Mouse (Mus musculus): Measurements from ENCODE around the gene Cyp51. TPM values are rescaled to one million over a fixed set of nuclear protein-coding genes. Genes with fewer than 3 reads are reported as not detected.

Cyp51 gene
- polyA plus RNA-seq, 1 experiment: not detected

DNA sequence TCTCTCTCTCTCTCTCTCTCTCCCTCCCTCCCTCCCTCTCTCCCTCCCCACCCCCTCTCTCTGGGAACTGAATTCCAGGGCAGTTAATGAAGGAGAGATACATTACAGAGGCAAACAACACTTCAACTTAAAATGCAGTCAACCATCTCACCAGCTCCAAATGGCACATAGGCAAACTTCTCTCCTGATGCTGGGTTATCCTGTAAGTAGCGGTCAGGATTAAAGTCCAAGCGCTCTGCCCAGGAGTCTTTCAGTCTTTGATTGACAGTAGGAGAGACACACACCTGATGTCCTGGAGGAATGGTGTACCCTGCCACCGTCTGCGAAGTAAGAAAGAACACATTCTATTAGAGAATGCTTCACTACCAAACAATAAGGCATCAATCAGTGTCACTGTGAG, 18.2 kb downstream of the Cyp51 start:
- no peak for TF ChIP-seq POLR2A (IDR thresholded peaks at IDR 0.05; ENCODE audit: insufficient read depth, low read depth, low read length)
- no peak for TF ChIP-seq CTCF (IDR thresholded peaks at IDR 0.05; ENCODE audit: insufficient read depth, low read depth, low read length)
- 88% methylated on average over 4 of the region's 4 CpGs for WGBS
- Histone ChIP-seq H3K4me3 (ENCODE audit: insufficient read depth, low read depth, low read length) (no peak overlapping the region), H3K4me1 (ENCODE audit: control insufficient read depth, insufficient read depth, low read length) (peaks cover 2% of the 10 kb centered on the region), H3K27ac (ENCODE audit: insufficient read depth, low read depth, low read length) (no peak overlapping the region)

DNA sequence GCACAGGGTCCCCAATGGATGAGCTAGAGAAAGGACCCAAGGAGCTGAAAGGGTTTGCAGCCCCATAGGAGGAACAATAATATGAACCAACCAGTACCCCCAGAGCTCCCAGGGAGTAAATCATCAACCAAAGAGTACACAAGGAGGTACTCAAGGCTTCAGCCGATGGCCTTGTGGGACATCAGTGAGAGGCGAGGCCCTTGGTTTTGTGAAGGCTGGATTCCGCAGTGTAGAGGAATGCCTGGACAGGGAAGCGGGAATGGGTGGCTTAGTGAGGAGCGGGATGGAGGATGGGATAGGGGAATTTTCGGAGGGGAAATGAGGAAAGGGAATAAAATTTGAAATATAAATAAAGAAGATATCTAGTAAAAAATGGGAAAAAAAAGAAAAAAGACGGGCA, 19.6 kb downstream of the Cyp51 start:
- 96% methylated on average over 7 of the region's 7 CpGs for WGBS
- H3K27ac ChIP-seq (ENCODE audit: insufficient read depth, low read depth, low read length): no peak overlapping the region
- TF ChIP-seq POLR2A (IDR thresholded peaks at IDR 0.05; ENCODE audit: insufficient read depth, low read depth, low read length): no peak
- TF ChIP-seq CTCF (IDR thresholded peaks at IDR 0.05; ENCODE audit: insufficient read depth, low read depth, low read length): no peak
- no peak overlapping the region for H3K4me3 ChIP-seq (ENCODE audit: insufficient read depth, low read depth, low read length)
- H3K4me1 ChIP-seq (ENCODE audit: control insufficient read depth, insufficient read depth, low read length): peaks cover 2% of the 10 kb centered on the region

DNA sequence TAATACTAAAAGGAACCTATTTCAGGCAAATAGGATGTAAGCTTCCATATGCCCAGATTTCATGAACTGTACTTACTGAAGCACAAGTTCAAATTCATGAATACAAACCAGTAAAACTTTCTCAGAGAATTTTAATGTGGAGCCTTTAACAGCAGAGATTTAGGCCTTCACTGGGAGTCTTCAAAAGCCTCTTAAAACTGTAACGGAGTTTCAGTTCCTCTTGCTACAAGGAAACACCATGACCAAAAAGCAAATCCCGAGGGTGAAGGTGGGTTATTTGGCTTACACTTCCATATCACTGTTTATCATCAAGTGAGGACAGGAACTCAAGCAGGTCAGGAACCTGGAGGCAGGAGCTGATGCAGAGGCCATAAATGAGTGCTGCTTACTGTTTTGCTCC, 23.0 kb downstream of the Cyp51 start:
- Histone ChIP-seq H3K4me1 (ENCODE audit: control insufficient read depth, insufficient read depth, low read length) (no peaks in the 10 kb centered on the region), H3K27ac (ENCODE audit: insufficient read depth, low read depth, low read length) (no peak overlapping the region), H3K4me3 (ENCODE audit: insufficient read depth, low read depth, low read length) (no peak overlapping the region)
- TF ChIP-seq POLR2A (IDR thresholded peaks at IDR 0.05; ENCODE audit: insufficient read depth, low read depth, low read length): no peak
- TF ChIP-seq CTCF (IDR thresholded peaks at IDR 0.05; ENCODE audit: insufficient read depth, low read depth, low read length): no peak
- WGBS: 84% methylated on average over 2 of the region's 2 CpGs

DNA sequence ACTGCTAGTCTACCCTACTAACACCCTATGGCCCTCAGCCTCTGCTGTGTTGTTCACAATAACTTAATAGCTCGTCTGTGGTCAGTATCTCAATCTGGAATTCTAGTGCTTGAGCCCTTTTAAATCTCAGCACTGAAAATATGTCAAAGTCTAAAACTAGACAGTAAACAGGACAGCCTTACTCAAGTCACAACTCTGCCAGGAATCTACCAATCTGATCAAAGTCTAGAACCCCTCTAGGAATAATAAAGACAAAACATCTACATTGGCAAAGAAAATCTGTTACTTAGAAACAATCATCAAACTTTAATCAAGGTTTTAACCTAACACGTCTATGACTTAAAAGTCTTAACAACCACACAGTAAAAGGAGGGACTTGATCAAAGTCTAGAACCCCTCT, 23.7 kb downstream of the Cyp51 start:
- no peak overlapping the region for H3K27ac ChIP-seq (ENCODE audit: insufficient read depth, low read depth, low read length)
- TF ChIP-seq POLR2A (IDR thresholded peaks at IDR 0.05; ENCODE audit: insufficient read depth, low read depth, low read length) (no peak), CTCF (IDR thresholded peaks at IDR 0.05; ENCODE audit: insufficient read depth, low read depth, low read length) (no peak)
- no peak overlapping the region for H3K4me3 ChIP-seq (ENCODE audit: insufficient read depth, low read depth, low read length)
- 75% methylated on average over 2 of the region's 2 CpGs for WGBS
- H3K4me1 ChIP-seq (ENCODE audit: control insufficient read depth, insufficient read depth, low read length): no peaks in the 10 kb centered on the region

DNA sequence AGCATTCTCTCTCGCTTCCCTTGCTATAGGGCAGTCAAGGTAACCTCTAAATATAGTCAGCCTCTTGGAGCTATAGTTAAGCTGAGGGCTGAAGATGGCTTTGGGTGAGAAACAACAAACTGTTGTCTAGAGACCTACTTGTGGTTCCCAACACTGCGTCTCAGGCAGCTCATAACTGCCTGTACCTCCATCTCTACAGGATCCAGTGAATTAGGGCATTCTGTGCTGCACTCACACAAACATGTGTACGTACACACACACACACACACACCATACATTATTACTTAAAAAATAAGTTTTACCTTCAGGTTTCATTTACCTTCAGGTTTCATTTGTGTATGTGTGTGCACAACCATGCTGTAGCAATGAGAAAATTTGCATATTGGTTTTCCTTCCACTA, 25.5 kb downstream of the Cyp51 start:
- Histone ChIP-seq H3K4me1 (ENCODE audit: control insufficient read depth, insufficient read depth, low read length) (no peaks in the 10 kb centered on the region), H3K4me3 (ENCODE audit: insufficient read depth, low read depth, low read length) (no peak overlapping the region), H3K27ac (ENCODE audit: insufficient read depth, low read depth, low read length) (no peak overlapping the region)
- TF ChIP-seq POLR2A (IDR thresholded peaks at IDR 0.05; ENCODE audit: insufficient read depth, low read depth, low read length) (no peak), CTCF (IDR thresholded peaks at IDR 0.05; ENCODE audit: insufficient read depth, low read depth, low read length) (no peak)
- 91% methylated on average over 3 of the region's 3 CpGs for WGBS

DNA sequence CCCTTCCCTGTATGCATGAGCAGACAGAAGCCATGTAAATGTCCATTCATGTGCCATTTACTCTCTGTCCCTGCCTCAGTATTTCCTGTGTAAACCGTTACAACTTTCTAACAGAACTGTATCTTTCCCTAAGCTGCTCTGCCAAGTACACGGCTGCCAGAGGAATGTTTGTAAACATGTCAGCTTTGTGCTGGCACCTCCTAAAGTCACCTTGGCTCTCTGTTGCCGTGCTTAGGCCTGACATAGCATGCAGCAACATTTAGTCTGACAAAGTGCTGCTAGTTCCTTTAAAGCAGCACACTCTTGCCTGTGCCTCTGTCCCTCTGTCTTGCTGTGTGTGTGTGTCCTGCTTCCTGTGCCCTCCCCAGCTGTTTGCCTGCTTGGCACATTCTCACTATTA, 37.3 kb downstream of the Cyp51 start:
- no peak overlapping the region for H3K4me3 ChIP-seq (ENCODE audit: insufficient read depth, low read depth, low read length)
- TF ChIP-seq POLR2A (IDR thresholded peaks at IDR 0.05; ENCODE audit: insufficient read depth, low read depth, low read length) (no peak), CTCF (IDR thresholded peaks at IDR 0.05; ENCODE audit: insufficient read depth, low read depth, low read length) (no peak)
- H3K4me1 ChIP-seq (ENCODE audit: control insufficient read depth, insufficient read depth, low read length): no peaks in the 10 kb centered on the region
- WGBS: 28% methylated on average over 3 of the region's 3 CpGs
- 0 out of 2 replicates have a peak overlapping the region, but pooled peaks have one; percentile 40 for H3K27ac ChIP-seq (ENCODE audit: insufficient read depth, low read depth, low read length)

DNA sequence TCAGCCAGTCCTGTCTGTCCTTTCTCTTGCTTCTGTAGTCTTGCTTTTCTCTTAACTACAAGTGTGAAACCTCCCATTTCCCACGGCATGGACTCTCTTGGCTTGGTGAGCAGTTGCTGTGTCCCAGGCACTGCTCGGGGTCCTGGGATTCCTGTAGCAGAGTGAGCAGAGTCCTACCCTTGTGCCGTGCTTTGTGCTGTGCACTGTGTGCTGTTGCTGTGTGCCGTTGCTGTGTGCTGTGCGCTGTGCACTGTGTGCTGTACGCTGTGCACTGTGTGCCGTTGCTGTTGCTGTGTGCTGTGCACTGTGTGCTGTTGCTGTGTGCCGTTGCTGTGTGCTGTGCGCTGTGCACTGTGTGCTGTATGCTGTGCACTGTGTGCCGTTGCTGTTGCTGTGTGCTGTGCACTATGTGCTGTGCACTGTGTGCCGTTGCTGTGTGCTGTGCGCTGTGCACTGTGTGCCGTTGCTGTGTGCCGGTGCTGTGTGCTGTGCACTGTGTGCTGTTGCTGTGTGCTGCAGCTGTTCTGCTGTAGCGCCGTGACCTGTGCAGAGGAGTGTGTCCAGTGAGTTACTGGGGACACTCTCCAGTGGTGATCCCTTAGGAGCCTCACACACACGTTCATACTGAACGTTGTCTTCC, 38.0 kb downstream of the Cyp51 start:
- no peak overlapping the region for H3K27ac ChIP-seq (ENCODE audit: insufficient read depth, low read depth, low read length)
- H3K4me1 ChIP-seq (ENCODE audit: control insufficient read depth, insufficient read depth, low read length): no peaks in the 10 kb centered on the region
- 94% methylated on average over 18 of the region's 18 CpGs for WGBS
- no peak overlapping the region for H3K4me3 ChIP-seq (ENCODE audit: insufficient read depth, low read depth, low read length)
- no peak for TF ChIP-seq CTCF (IDR thresholded peaks at IDR 0.05; ENCODE audit: insufficient read depth, low read depth, low read length)
- TF ChIP-seq POLR2A (IDR thresholded peaks at IDR 0.05; ENCODE audit: insufficient read depth, low read depth, low read length): no peak

DNA sequence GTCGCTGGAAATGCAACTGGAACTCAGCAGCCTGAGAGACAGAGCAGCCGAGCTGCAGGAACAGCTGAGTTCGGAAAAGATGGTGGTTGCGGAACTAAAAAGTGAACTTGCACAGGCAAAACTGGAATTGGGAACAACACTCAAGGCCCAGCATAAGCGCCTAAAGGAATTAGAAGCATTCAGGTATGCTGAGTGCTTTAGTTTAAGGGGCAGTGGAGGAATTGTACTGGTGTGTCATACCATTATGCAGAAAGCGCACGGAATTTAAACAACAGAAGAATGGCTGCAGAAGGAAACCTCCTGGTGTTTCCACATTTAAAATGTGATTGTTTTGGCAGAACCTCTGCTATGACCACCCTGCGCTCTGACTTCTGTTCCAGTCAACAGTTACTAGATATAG, 44.2 kb downstream of the Cyp51 start:
- no peak overlapping the region for H3K4me3 ChIP-seq (ENCODE audit: insufficient read depth, low read depth, low read length)

DNA sequence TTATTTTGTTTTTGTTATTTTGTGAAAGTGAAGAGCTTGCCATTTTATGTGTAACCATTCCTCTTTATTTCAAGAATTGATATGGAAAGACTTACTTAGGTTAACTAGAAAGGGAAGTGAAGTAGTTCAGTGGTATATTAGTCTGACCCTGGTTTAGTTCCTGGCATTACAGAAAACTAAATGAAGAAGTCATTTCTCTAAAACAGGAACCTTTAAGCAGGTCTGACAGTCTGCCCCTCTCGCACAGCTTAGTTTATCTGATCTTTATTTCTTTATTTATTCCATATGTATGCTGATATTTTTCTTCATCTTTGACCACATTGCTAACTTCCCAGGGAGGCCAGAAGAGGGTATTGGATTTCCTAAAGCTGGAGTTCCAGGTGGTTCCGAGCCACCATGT, 63.6 kb downstream of the Cyp51 start:
- H3K27ac ChIP-seq (ENCODE audit: insufficient read depth, low read depth, low read length): no peak overlapping the region
- H3K4me3 ChIP-seq (ENCODE audit: insufficient read depth, low read depth, low read length): no peak overlapping the region
- no peaks in the 10 kb centered on the region for H3K4me1 ChIP-seq (ENCODE audit: control insufficient read depth, insufficient read depth, low read length)
- no peak for TF ChIP-seq POLR2A (IDR thresholded peaks at IDR 0.05; ENCODE audit: insufficient read depth, low read depth, low read length)
- no peak for TF ChIP-seq CTCF (IDR thresholded peaks at IDR 0.05; ENCODE audit: insufficient read depth, low read depth, low read length)
- 95% methylated on average over 2 of the region's 2 CpGs for WGBS

More for the DNA sequence above, 44.2 kb downstream of the Cyp51 start:
- H3K4me1 ChIP-seq (ENCODE audit: control insufficient read depth, insufficient read depth, low read length): no peaks in the 10 kb centered on the region
- 92% methylated on average over 8 of the region's 8 CpGs for WGBS
- H3K27ac ChIP-seq (ENCODE audit: insufficient read depth, low read depth, low read length): no peak overlapping the region
- no peak for TF ChIP-seq POLR2A (IDR thresholded peaks at IDR 0.05; ENCODE audit: insufficient read depth, low read depth, low read length)
- TF ChIP-seq CTCF (IDR thresholded peaks at IDR 0.05; ENCODE audit: insufficient read depth, low read depth, low read length): no peak

DNA sequence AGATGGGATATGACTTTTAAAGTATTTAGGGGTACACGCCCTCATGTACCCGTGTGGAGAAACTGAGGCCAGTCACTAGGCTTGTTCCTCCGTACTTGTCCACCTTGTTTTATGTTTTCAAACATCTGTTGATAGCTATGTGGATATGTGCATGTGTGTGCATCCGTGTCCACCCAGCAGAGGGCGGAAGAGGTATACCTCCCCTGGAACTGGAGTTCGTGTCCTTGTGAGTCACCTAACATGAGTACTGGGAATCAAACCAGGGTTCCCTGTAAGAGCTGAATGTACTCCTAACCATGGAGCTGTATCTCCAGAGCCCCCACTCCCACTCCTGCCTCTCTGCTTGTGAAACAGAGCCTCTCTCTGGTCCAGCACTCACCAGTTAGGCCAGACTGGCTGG, 64.2 kb downstream of the Cyp51 start:
- 92% methylated on average over 6 of the region's 6 CpGs for WGBS
- H3K4me3 ChIP-seq (ENCODE audit: insufficient read depth, low read depth, low read length): no peak overlapping the region
- no peaks in the 10 kb centered on the region for H3K4me1 ChIP-seq (ENCODE audit: control insufficient read depth, insufficient read depth, low read length)
- no peak overlapping the region for H3K27ac ChIP-seq (ENCODE audit: insufficient read depth, low read depth, low read length)
- no peak for TF ChIP-seq CTCF (IDR thresholded peaks at IDR 0.05; ENCODE audit: insufficient read depth, low read depth, low read length)
- TF ChIP-seq POLR2A (IDR thresholded peaks at IDR 0.05; ENCODE audit: insufficient read depth, low read depth, low read length): no peak
